Mouse (Mus musculus) ES-E14 (cell line): ENCODE results near the gene Farsb.

Experiments
- CHD2 ChIP-seq: IDR thresholded peaks from 2 replicates; pipeline ENCODE4 v1.6.1; 2014; ENCODE audit warnings: mild to moderate bottlenecking, low read depth, low read length, inconsistent platforms
- HCFC1 ChIP-seq: IDR thresholded peaks from 2 replicates; pipeline ENCODE4 v1.6.1; 2012; ENCODE audit warnings: low read length, inconsistent platforms, borderline replicate concordance; ENCODE audit not compliant: insufficient read depth
- MAFK ChIP-seq: IDR thresholded peaks from 2 replicates; pipeline ENCODE4 v1.6.1; 2014; ENCODE audit warnings: mild to moderate bottlenecking, low read depth, low read length, inconsistent platforms; ENCODE audit not compliant: insufficient read depth
- ZC3H11A ChIP-seq: IDR thresholded peaks from 2 replicates; pipeline ENCODE4 v1.6.1; 2012; ENCODE audit warnings: low read depth, mild to moderate bottlenecking, inconsistent platforms, low read length, borderline replicate concordance
- ZNF384 ChIP-seq: IDR thresholded peaks from 2 replicates; pipeline ENCODE4 v1.6.1; 2012; ENCODE audit warnings: low read depth, low read length, inconsistent platforms

- TF ChIP-seq MAFK, result no peak
- TF ChIP-seq ZC3H11A, result no peak
- TF ChIP-seq HCFC1, result no peak
- no peak for TF ChIP-seq CHD2
- TF ChIP-seq ZNF384, result no peak
Observed at GRCm38 (mm10) chr1:78443056-78443455, 45.6 kb downstream of the Farsb start.
